14 mouse cellular contexts compared by ENCODE assay signal in the genomic region with DNA sequence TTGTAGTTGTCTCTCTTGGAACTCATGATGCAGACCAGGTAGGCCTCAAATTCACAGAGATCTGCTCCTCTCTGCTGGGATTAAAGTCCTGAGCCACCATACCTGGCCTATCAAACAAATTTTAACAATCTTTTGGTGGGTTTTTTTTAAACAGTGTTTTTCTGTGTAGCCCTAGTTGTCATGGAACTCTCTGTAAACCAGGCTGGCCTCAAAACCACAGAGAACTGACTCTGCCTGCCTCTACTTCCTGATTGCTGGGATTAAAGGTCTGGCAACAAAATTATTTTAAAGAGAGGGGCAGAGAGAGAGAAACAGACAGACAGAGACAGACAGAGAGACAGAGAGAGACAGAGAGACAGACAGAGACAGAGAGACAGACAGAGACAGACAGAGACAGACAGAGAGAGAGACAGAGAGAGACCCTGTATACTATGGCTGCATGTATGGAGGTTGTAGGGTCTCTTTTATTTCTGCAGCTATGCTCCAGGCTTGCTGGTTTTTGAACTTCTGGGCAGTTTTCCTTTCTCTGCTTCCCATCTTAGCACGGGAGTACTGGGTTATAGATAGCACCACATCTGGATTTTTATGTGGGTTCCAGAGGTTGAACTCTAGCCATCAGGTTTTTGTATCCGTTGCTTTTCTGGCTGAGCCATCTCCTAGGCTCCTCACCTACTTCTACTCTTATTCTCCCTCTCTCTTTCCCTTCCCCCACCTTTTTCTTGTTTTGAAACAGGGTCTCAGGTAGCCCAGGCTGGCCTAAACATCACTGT. TPM values are rescaled to one million over a fixed set of nuclear protein-coding genes. Genes with fewer than 3 reads are reported as not detected.
DNase-seq lines count a peak whose midpoint lies in the region; ATAC-seq lines count a peak whose summit lies in the region.
"Had no signal": no experiment of that assay in that cellular context is flagged by ENCODE, and none has a peak within 500 bp of the region (broad histone marks: within the 10 kb centered on the region; RNA-seq: fewer than 3 reads in every experiment).

No protein-coding gene starts in this region.

- 70% methylated on average over 2 of the region's 2 CpGs for WGBS in lung, embryonic 16.5 days

- no peak overlapping the region for H3K4me2 ChIP-seq in lung, embryonic 16.5 days (ENCODE audit: low read depth, low read length)
- H3K4me2 ChIP-seq: liver, embryonic 12.5 days; neural tube, embryonic 12.5 days had no signal

- no peak overlapping the region for H3K4me3 ChIP-seq in lung, embryonic 16.5 days (ENCODE audit: low read length)
- H3K4me3 ChIP-seq: liver, embryonic 12.5 days; neural tube, embryonic 12.5 days had no signal

- H3K27me3 ChIP-seq in lung, embryonic 16.5 days (ENCODE audit: control insufficient read depth, insufficient read depth, low read depth, low read length): no peaks in the 10 kb centered on the region
- H3K27me3 ChIP-seq: neural tube, embryonic 12.5 days; Patski had no signal

- DNase-seq in heart, adult 11 months: peak; percentile 87
- DNase-seq in heart, adult 8-10 months (ENCODE audit: low spot score): no peak
- no peak for DNase-seq in lung, postnatal 10 days
- peak; percentile 88 for DNase-seq in naive thymus-derived CD4-positive, alpha-beta T cell, adult 2 months (ENCODE audit: low read depth)
- DNase-seq in right cerebral cortex, postnatal 36 days (ENCODE audit: low spot score in 2 of 2): no peak
- DNase-seq: adrenal gland, postnatal 10 days; kidney, adult 8-10 months; right cerebral cortex, postnatal 14 days had no signal

- no peak for ATAC-seq in lung, embryonic 16.5 days (ENCODE audit: low read depth)
- peak; percentile 72 for ATAC-seq in activated CD4-positive, CD25-positive, alpha-beta regulatory T cell, adult 4 months
- no peak for ATAC-seq in cerebellum, adult (ENCODE audit: insufficient number of reproducible peaks, low FRiP score, low TSS enrichment)
- ATAC-seq: liver, embryonic 12.5 days had no signal

- H3K4me1 ChIP-seq in lung, embryonic 16.5 days (replicated peaks; ENCODE audit: control insufficient read depth, insufficient read depth, low read length): no peaks in the 10 kb centered on the region
- H3K4me1 ChIP-seq: liver, embryonic 12.5 days; neural tube, embryonic 12.5 days had no signal

- no peaks in the 10 kb centered on the region for H3K36me3 ChIP-seq in lung, embryonic 16.5 days (ENCODE audit: control insufficient read depth, insufficient read depth, low read length)
- H3K36me3 ChIP-seq: liver, embryonic 12.5 days; neural tube, embryonic 12.5 days had no signal

- peak overlapping the region; percentile 20; the same call in 1 of the 2 replicates for H3K9ac ChIP-seq in lung, embryonic 16.5 days (ENCODE audit: low read length)
- H3K9ac ChIP-seq: liver, embryonic 12.5 days; neural tube, embryonic 12.5 days had no signal

- no peaks in the 10 kb centered on the region for H3K9me3 ChIP-seq in lung, embryonic 16.5 days (ENCODE audit: control insufficient read depth, low read length)
- H3K9me3 ChIP-seq: liver, embryonic 12.5 days; neural tube, embryonic 12.5 days had no signal

- H3K27ac ChIP-seq in lung, embryonic 16.5 days (ENCODE audit: low read length): no peak overlapping the region; the same call in 1 of the 2 replicates
- H3K27ac ChIP-seq: liver, embryonic 12.5 days; neural tube, embryonic 12.5 days had no signal

RNA-seq across cellular contexts. Expression of a gene that starts 20.1 kb away (rescaled TPM):
- 10 to 100 TPM; 16.0 to 20.9 (median 17.3) TPM for total RNA-seq in heart, adult 8-10 months (2022)
- 27.2 and 28.4 TPM in 2 replicates for polyA plus RNA-seq in lung, embryonic 16.5 days (2015; fragmentation: Nextera tagmentation; extraction: Ambion mirVana)
- polyA plus RNA-seq in activated CD4-positive, CD25-positive, alpha-beta regulatory T cell, adult 4 months (2017; shearing (Covaris generic)): 10 to 100 TPM; 20.1 TPM

Comparison
In these comparisons a context has a peak if more than half of its experiments do, and no peak if none do; other contexts are left out.
1. DNase-seq: peak in heart, adult 11 months (single experiment) and naive thymus-derived CD4-positive, alpha-beta T cell, adult 2 months (single experiment); none in heart, adult 8-10 months (single experiment), lung, postnatal 10 days (single experiment) and right cerebral cortex, postnatal 36 days (0 of 2).